ENCODE assay signal across 7 mouse cellular contexts in the genomic region with DNA sequence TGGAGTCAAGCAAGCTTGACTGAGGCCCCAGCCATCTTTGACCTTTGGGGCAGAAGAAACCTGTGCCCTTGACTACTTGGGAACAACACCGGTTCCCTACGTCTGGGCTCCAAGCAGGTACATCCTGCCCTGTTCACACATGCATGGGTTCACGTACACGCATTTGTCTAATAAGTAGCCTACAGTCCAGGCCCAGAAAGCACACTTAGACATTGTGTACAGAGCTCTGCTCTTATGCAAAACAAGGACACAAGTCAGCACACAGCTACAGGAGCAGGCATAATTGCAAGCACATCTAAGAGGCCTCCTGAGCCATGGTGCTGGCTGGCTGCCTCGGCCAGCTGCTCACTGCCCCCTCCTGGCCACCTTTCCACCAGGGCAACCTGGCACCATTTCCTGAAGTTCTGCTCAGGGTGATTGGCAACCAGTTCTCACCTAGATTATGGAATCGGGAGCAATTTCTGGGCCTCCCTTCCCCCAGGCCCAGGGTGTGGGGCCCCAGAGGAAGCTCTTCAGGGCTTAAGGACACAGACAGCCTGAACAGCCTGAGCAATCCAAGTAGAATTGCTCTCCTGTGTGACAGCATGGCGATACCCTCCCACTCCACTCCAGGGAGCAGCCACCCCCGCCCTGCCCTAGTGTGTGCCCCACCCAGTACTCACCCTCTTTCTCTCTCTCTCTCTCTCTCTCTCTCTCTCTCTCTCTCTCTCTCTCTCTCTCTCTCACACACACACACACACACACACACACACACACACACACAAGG. TPM values are rescaled to one million over a fixed set of nuclear protein-coding genes. Genes with fewer than 3 reads are reported as not detected.
A peak's percentile ranks its signal among the peaks of the same experiment; 100 is the strongest.
DNase-seq lines count a peak whose midpoint lies in the region; ATAC-seq and TF ChIP-seq lines count a peak whose summit lies in the region.

No protein-coding gene starts in this region.

- H3K4me2 ChIP-seq in heart, embryonic 15.5 days, result no peak overlapping the region
- no peak overlapping the region for H3K4me2 ChIP-seq in kidney, embryonic 16.5 days (replicated peaks; ENCODE audit: low read depth, low read length)

- TF ChIP-seq CTCF in ES-Bruce4 (IDR thresholded peaks at IDR 0.05; ENCODE audit: low read depth, low read length), result peak; percentile 54
- peak; percentile 71 for TF ChIP-seq CTCF in embryonic fibroblast, embryonic 13.5 days (IDR thresholded peaks at IDR 0.05; ENCODE audit: borderline replicate concordance, insufficient read depth, low read length)
- peak; percentile 83 for TF ChIP-seq CTCF in spleen, adult 2 months (IDR thresholded peaks at IDR 0.05; ENCODE audit: extremely low read depth, insufficient read depth, insufficient read length, insufficient replicate concordance)

- H3K9me3 ChIP-seq in ES-Bruce4 (replicated peaks; ENCODE audit: control insufficient read depth, insufficient read depth, low read length, poor library complexity, severe bottlenecking), result no peaks in the 10 kb centered on the region
- no peaks in the 10 kb centered on the region for H3K9me3 ChIP-seq in heart, embryonic 15.5 days (replicated peaks)
- no peaks in the 10 kb centered on the region for H3K9me3 ChIP-seq in kidney, embryonic 16.5 days (ENCODE audit: low read length)

- DNase-seq in adrenal gland, adult 18-20 months (ENCODE audit: low spot score in 2 of 2), result peak; percentile 55 to 63
- peak; percentile 75 for DNase-seq in lung, postnatal 14 days
- peak in 1 of 2 experiments; percentile 77 for DNase-seq in spleen, adult 2 months (ENCODE audit: low read depth in 1 of 2, low spot score in 2 of 2)

- H3K4me1 ChIP-seq in ES-Bruce4 (ENCODE audit: control insufficient read depth, insufficient read depth, low read length), result peaks cover 2% of the 10 kb centered on the region
- H3K4me1 ChIP-seq in embryonic fibroblast, embryonic 13.5 days (ENCODE audit: control insufficient read depth, insufficient read depth, low read length), result peaks cover 2% of the 10 kb centered on the region; the same call in 1 of the 2 replicates
- H3K4me1 ChIP-seq in heart, embryonic 15.5 days (replicated peaks), result peaks cover 70% of the 10 kb centered on the region
- peaks cover 61% of the 10 kb centered on the region for H3K4me1 ChIP-seq in kidney, embryonic 16.5 days (ENCODE audit: insufficient read depth, low read length)
- peaks cover 12% of the 10 kb centered on the region; the same call in 1 of the 2 replicates for H3K4me1 ChIP-seq in spleen, adult 2 months (ENCODE audit: control insufficient read depth, insufficient read depth, insufficient read length)

- no peak overlapping the region for H3K9ac ChIP-seq in ES-Bruce4 (ENCODE audit: low read depth, poor library complexity, severe bottlenecking)
- peak overlapping the region; percentile 31; the same call in 1 of the 2 replicates for H3K9ac ChIP-seq in heart, embryonic 15.5 days
- peak overlapping the region; percentile 48; the same call in 1 of the 2 replicates for H3K9ac ChIP-seq in kidney, embryonic 16.5 days (replicated peaks; ENCODE audit: low read length)

- TF ChIP-seq EP300 in ES-Bruce4 (IDR thresholded peaks at IDR 0.05; ENCODE audit: insufficient read depth, low read depth, low read length), result no peak

- no peaks in the 10 kb centered on the region for H3K36me3 ChIP-seq in ES-Bruce4 (ENCODE audit: control insufficient read depth, insufficient read depth, low read length, poor library complexity, severe bottlenecking)
- peaks cover 3% of the 10 kb centered on the region; the same call in 1 of the 2 replicates for H3K36me3 ChIP-seq in heart, embryonic 15.5 days
- peaks cover 3% of the 10 kb centered on the region for H3K36me3 ChIP-seq in kidney, embryonic 16.5 days (ENCODE audit: insufficient read depth, low read length)
- H3K36me3 ChIP-seq in spleen, adult 2 months (ENCODE audit: control insufficient read depth, insufficient read depth, low read length), result peaks cover under 1% of the 10 kb centered on the region

- WGBS in heart, embryonic 15.5 days, result 52% methylated on average over 7 of the region's 8 CpGs
- 53% methylated on average over 8 of the region's 8 CpGs for WGBS in kidney, embryonic 16.5 days
- WGBS in spleen, adult 2 months, result 60% methylated on average over 8 of the region's 8 CpGs

- peak; percentile 38; the same call in 1 of the 2 replicates for ATAC-seq in heart, embryonic 15.5 days (replicated peaks; ENCODE audit: insufficient number of reproducible peaks, insufficient read depth, low FRiP score, low read depth)
- peak; percentile 29; the same call in 1 of the 2 replicates for ATAC-seq in kidney, embryonic 16.5 days (ENCODE audit: low FRiP score, low TSS enrichment)

- no peaks in the 10 kb centered on the region for H3K27me3 ChIP-seq in ES-Bruce4 (ENCODE audit: control insufficient read depth, insufficient read depth, low read length, poor library complexity, severe bottlenecking)
- H3K27me3 ChIP-seq in heart, embryonic 15.5 days, result no peaks in the 10 kb centered on the region
- no peaks in the 10 kb centered on the region for H3K27me3 ChIP-seq in kidney, embryonic 16.5 days (ENCODE audit: insufficient read depth, low read length)
- no peaks in the 10 kb centered on the region for H3K27me3 ChIP-seq in spleen, adult 2 months (ENCODE audit: control insufficient read depth, insufficient read depth, low read length)

- TF ChIP-seq POLR2A in ES-Bruce4 (IDR thresholded peaks at IDR 0.05; ENCODE audit: insufficient read depth, low read length), result no peak
- no peak for TF ChIP-seq POLR2A in embryonic fibroblast, embryonic 13.5 days (IDR thresholded peaks at IDR 0.05; ENCODE audit: low read depth, low read length)
- TF ChIP-seq POLR2A in spleen, adult 2 months (IDR thresholded peaks at IDR 0.05; ENCODE audit: low read depth, low read length), result no peak

- no peak overlapping the region for H3K27ac ChIP-seq in ES-Bruce4 (ENCODE audit: insufficient read depth, low read length)
- no peak overlapping the region for H3K27ac ChIP-seq in embryonic fibroblast, embryonic 13.5 days (ENCODE audit: insufficient read depth, low read length)
- peak overlapping the region; percentile 80 for H3K27ac ChIP-seq in heart, embryonic 15.5 days
- H3K27ac ChIP-seq in kidney, embryonic 16.5 days (ENCODE audit: low read length), result peak overlapping the region; percentile 77
- H3K27ac ChIP-seq in spleen, adult 2 months (ENCODE audit: insufficient read depth, low read length), result 0 out of 2 replicates have a peak overlapping the region, but pooled peaks have one; percentile 0

- peak overlapping the region; percentile 1; the same call in 1 of the 2 replicates for H3K4me3 ChIP-seq in ES-Bruce4 (ENCODE audit: low read depth, low read length)
- H3K4me3 ChIP-seq in embryonic fibroblast, embryonic 13.5 days (ENCODE audit: insufficient read depth, low read length), result no peak overlapping the region
- no peak overlapping the region for H3K4me3 ChIP-seq in heart, embryonic 15.5 days
- no peak overlapping the region for H3K4me3 ChIP-seq in kidney, embryonic 16.5 days (ENCODE audit: low read length)
- H3K4me3 ChIP-seq in spleen, adult 2 months (ENCODE audit: extremely low read depth, insufficient read depth, insufficient read length), result no peak overlapping the region

RNA-seq across cellular contexts. Expression of a gene that starts 10.7 kb away (rescaled TPM):
- polyA plus RNA-seq in ES-Bruce4 (2011; ENCODE audit: insufficient read depth, insufficient read length, low read depth, missing spikeins), result 9.6 and 12.4 TPM in 2 replicates
- 1 to 10 TPM; 1.1 to 2.6 TPM for total RNA-seq in adrenal gland, adult 18-20 months (2021)
- not detected in 2 replicates for polyA plus RNA-seq in embryonic fibroblast, embryonic 13.5 days (2011; ENCODE audit: insufficient read length, low read depth, missing spikeins)
- polyA plus RNA-seq in heart, embryonic 15.5 days (2015; fragmentation: Nextera tagmentation; extraction: Ambion mirVana), result 0.28 and 1.7 TPM in 2 replicates
- polyA plus RNA-seq in kidney, embryonic 16.5 days (2015; fragmentation: Nextera tagmentation; extraction: Ambion mirVana), result 13.2 and 16.8 TPM in 2 replicates
- polyA plus RNA-seq in spleen, adult 2 months (2012; rRNA removed), result 0.19 and 0.54 TPM in 2 replicates

RNA-seq across cellular contexts. Expression of a gene that starts 11.1 kb away (rescaled TPM):
- polyA plus RNA-seq in ES-Bruce4 (2011; ENCODE audit: insufficient read depth, insufficient read length, low read depth, missing spikeins), result 0.26 and 0.52 TPM in 2 replicates
- 1 to 10 TPM in 1 of 2 experiments, under 1 TPM in 1; 0.26 to 1.2 TPM for total RNA-seq in adrenal gland, adult 18-20 months (2021)
- 0.20 TPM in 1 of 2 replicates, not detected in the other for polyA plus RNA-seq in embryonic fibroblast, embryonic 13.5 days (2011; ENCODE audit: insufficient read length, low read depth, missing spikeins)
- polyA plus RNA-seq in heart, embryonic 15.5 days (2015; fragmentation: Nextera tagmentation; extraction: Ambion mirVana), result 0.05 and 0.34 TPM in 2 replicates
- polyA plus RNA-seq in kidney, embryonic 16.5 days (2015; fragmentation: Nextera tagmentation; extraction: Ambion mirVana), result 0.10 and 0.15 TPM in 2 replicates
- polyA plus RNA-seq in spleen, adult 2 months (2012; rRNA removed), result 0.02 TPM in 1 of 2 replicates, not detected in the other

RNA-seq across cellular contexts. Expression of a gene that starts 39.4 kb away (rescaled TPM):
- polyA plus RNA-seq in ES-Bruce4 (2011; ENCODE audit: insufficient read depth, insufficient read length, low read depth, missing spikeins), result 3.8 TPM in 2 replicates
- total RNA-seq in adrenal gland, adult 18-20 months (2021), result 10 to 100 TPM; 30.7 to 34.2 TPM
- 4.5 and 7.3 TPM in 2 replicates for polyA plus RNA-seq in embryonic fibroblast, embryonic 13.5 days (2011; ENCODE audit: insufficient read length, low read depth, missing spikeins)
- 2.9 and 3.4 TPM in 2 replicates for polyA plus RNA-seq in heart, embryonic 15.5 days (2015; fragmentation: Nextera tagmentation; extraction: Ambion mirVana)
- 3.8 TPM in 2 replicates for polyA plus RNA-seq in kidney, embryonic 16.5 days (2015; fragmentation: Nextera tagmentation; extraction: Ambion mirVana)
- 4.0 and 5.8 TPM in 2 replicates for polyA plus RNA-seq in spleen, adult 2 months (2012; rRNA removed)

Comparison
In these comparisons a context has a peak if more than half of its experiments do, and no peak if none do; other contexts are left out.
1. H3K27ac ChIP-seq: peak in heart, embryonic 15.5 days (single experiment), kidney, embryonic 16.5 days (single experiment) and spleen, adult 2 months (single experiment); none in ES-Bruce4 (single experiment) and embryonic fibroblast, embryonic 13.5 days (single experiment).
2. Peak in every context shown above with its lines, with median percentiles within 50 percentile points of each other: CTCF ChIP-seq.